Mouse (Mus musculus): ENCODE results near the gene Kcnip2. TPM values are rescaled to one million over a fixed set of nuclear protein-coding genes. Genes with fewer than 3 reads are reported as not detected.
"Not testable (repeated sequence)": the region's sequence is repeated elsewhere in the genome, so short reads cannot be mapped to it uniquely, and the experiment has no call there.

The Kcnip2 gene
- total RNA-seq, 1 experiment from 2014 or later, result 0.23 TPM

- peak; percentile 32; the same call in 1 of the 2 replicates for ATAC-seq (ENCODE audit: extremely low read depth, insufficient number of reproducible peaks, low FRiP score, poor library complexity, severe bottlenecking)
These were observed 2.6 kb downstream of the Kcnip2 start for GRCm38 (mm10) chr19:45813263-45813662.

DNA sequence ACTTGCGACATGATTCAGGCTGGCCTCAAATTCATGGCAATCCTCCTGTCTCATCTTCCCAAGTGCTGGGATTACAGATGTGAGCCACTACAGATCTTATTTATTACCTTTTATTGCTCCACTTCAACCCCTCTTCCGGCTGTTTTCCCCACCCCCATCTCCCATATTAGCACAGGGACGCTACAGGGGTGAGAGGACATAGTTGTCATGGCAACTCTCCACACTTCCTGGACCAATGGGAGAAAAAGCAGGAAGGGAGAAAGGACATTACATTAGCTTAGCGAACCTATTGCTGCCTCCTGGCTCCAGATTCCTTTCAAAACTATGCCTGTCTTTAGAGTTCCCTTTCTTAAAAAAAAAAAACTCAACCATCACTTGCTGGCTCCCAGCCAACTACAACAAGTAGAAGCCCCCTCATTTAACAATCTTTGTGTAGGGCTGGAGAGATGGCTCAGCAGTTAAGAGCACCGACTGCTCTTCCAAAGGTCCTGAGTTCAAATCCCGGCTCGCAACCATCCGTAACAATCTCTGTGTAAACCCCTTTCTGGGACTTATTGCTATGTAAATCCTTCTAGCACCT is 3.1 kb downstream of the Kcnip2 start:
- ATAC-seq (ENCODE audit: extremely low read depth, insufficient number of reproducible peaks, low FRiP score, poor library complexity, severe bottlenecking), result no peak

GRCm38 (mm10) chr19:45812115-45812514 is 3.7 kb downstream of the Kcnip2 start:
- peak; percentile 49 for ATAC-seq (ENCODE audit: extremely low read depth, insufficient number of reproducible peaks, low FRiP score, poor library complexity, severe bottlenecking)

- no peak for ATAC-seq (ENCODE audit: extremely low read depth, insufficient number of reproducible peaks, low FRiP score, poor library complexity, severe bottlenecking)
These were observed 4.7 kb downstream of the Kcnip2 start for GRCm38 (mm10) chr19:45811028-45811674.

- ATAC-seq (ENCODE audit: extremely low read depth, insufficient number of reproducible peaks, low FRiP score, poor library complexity, severe bottlenecking), result no peak
These were observed 8.1 kb downstream of the Kcnip2 start for GRCm38 (mm10) chr19:45807732-45808131.

DNA sequence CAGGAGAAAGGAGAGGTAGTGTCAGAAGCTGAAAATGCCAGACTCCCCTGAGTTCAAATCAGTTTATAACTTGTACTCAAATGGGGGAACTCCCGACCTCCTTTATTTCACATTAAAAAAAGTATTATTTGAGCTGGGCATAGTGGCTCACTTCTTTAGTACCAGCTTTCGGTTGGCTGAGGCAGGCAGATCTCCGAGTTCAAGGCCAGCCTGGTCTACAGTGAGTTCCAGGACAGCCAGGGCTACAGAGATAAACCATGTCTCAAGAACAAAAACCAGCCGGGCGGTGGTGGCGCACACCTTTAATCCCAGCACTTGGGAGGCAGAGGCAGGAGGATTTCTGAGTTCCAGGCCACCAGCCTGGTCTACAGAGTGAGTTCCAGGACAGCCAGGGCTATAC is 10.0 kb downstream of the Kcnip2 start:
- not testable (repeated sequence) for ATAC-seq (ENCODE audit: extremely low read depth, insufficient number of reproducible peaks, low FRiP score, poor library complexity, severe bottlenecking)

DNA sequence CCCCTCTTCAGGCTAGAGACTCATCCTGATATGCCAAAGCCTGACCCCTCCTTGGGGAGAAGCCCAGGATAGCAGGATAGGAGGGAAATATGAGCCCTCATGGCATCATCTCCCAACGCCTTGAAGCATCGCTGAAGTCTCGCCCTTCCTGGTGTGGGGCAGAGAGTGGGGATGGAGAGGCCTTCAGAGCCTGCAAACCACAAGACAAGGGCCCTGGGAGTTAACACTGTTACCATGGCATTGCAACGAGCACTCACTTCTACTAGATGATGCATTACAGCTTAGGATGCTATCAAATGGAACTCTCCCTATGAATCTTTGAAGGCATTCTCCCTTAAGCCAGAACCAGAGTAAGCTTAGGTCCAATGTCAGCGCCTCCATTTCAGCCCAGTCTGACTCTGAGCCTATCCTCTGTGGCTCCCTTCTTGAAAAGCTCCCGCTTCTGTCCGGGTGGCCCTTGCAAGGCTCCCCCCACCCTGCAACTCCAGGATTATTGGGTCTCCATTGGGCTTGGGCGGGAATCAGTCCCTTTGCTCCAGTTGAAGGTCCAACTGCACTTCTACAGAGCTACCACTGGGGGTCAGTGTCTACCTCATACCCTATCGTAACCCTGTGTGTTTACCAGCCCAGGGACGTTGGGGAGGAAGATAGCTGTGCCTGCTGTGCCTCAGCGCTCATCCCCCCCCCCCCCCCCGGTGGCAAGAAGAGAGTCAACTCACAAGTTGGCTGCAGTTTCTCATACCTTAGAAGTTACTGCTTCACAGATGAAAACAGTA is 11.1 kb downstream of the Kcnip2 start:
- peak; percentile 97 for ATAC-seq (ENCODE audit: extremely low read depth, insufficient number of reproducible peaks, low FRiP score, poor library complexity, severe bottlenecking)

- ATAC-seq (ENCODE audit: extremely low read depth, insufficient number of reproducible peaks, low FRiP score, poor library complexity, severe bottlenecking), result no peak
These were observed 12.5 kb downstream of the Kcnip2 start for GRCm38 (mm10) chr19:45803408-45803807.

GRCm38 (mm10) chr19:45802702-45803101 is 13.2 kb downstream of the Kcnip2 start:
- no peak for ATAC-seq (ENCODE audit: extremely low read depth, insufficient number of reproducible peaks, low FRiP score, poor library complexity, severe bottlenecking)

- ATAC-seq (ENCODE audit: extremely low read depth, insufficient number of reproducible peaks, low FRiP score, poor library complexity, severe bottlenecking), result no peak
These were observed 19.0 kb downstream of the Kcnip2 start for GRCm38 (mm10) chr19:45796879-45797278.

GRCm38 (mm10) chr19:45796061-45796556 is 19.8 kb downstream of the Kcnip2 start:
- no peak; the same call in 1 of the 2 replicates for ATAC-seq (ENCODE audit: extremely low read depth, insufficient number of reproducible peaks, low FRiP score, poor library complexity, severe bottlenecking)

DNA sequence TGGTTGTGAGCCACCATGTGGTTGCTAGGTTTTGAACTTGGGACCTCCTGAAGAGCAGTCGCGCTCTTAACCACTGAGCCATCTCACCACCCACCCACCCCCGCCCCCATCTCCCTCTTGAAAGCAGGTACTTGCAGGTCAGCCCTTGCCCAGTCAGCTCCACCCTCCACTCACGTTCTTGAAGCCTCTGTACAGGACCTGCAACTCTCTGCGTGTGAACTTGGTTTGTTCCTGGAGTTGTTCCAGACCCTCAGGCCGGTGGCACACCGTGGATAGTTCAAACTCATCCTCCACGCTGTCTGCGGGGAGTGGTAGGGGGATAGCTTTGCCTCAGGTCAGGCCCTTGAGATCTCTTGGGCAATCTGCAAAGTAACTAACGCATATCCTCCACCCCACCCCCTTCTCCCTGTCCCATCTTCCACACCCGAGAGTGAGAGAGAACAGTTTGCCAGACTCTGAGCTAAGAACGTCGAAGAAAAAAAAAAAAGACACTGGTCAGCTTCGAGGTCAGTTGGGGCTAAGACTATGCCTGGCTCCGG is 20.4 kb downstream of the Kcnip2 start:
- no peak for ATAC-seq (ENCODE audit: extremely low read depth, insufficient number of reproducible peaks, low FRiP score, poor library complexity, severe bottlenecking)

DNA sequence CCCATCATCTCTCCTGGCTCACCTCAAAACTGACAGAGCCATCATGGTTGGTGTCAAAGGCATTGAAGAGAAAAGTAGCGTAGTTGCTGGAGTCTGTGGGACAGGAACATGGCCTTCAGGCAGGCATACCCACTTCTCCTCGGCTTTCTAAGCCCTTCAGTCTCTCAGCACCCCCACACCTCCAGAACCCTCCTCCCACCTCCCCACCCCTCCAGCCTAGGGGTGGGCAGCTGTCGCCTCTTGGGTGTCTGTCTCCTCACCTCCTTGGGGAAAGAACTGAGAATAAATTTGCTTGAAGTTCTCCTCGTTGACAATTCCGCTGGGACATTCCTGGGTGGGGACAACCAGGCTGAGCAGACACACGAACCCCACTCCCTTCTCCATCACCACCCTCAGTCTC is 21.1 kb downstream of the Kcnip2 start:
- ATAC-seq (ENCODE audit: extremely low read depth, insufficient number of reproducible peaks, low FRiP score, poor library complexity, severe bottlenecking), result no peak

DNA sequence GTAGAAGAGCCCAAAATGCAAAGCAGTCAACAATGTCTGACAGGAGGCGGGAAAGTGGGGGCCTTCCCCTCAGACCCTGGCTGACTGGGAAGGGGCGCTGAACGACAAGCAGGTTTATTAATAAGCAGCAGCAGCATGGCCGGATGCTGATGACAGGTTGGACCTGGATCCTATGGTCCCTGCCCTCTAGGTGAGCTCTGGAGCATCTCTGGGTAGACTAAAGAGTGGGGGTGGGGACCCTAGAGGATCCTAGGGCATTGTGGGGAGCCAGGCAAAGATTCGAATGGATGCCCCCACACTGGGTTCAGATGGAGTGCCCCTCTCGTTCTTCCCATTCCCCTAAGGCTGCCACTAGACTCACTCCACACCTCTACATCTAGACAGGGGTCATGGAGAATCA is 23.5 kb downstream of the Kcnip2 start:
- no peak for ATAC-seq (ENCODE audit: extremely low read depth, insufficient number of reproducible peaks, low FRiP score, poor library complexity, severe bottlenecking)

- peak; percentile 95 for ATAC-seq (ENCODE audit: extremely low read depth, insufficient number of reproducible peaks, low FRiP score, poor library complexity, severe bottlenecking)
These were observed 25.7 kb downstream of the Kcnip2 start for GRCm38 (mm10) chr19:45789888-45790874.

- ATAC-seq (ENCODE audit: extremely low read depth, insufficient number of reproducible peaks, low FRiP score, poor library complexity, severe bottlenecking), result no peak
These were observed 26.5 kb downstream of the Kcnip2 start for GRCm38 (mm10) chr19:45789365-45789764.

DNA sequence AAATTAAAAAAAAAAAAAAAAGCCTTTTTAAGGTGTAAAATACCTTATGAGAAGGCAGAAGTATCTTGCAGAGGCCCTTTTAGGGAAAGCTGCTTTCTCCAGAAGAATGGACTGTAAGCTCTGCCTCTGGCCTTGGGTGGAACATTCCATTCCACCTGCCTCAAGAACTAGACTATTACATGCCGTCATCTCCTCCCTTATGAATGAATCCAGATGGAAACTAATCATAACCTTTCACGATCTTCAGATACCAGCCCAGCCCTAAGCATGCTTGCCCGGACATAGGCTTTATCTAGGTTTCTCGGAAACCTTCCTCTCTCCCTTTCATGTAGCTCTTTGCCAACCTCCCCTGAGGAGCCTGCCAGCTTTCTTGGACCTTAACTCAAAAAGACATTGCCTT is 27.5 kb downstream of the Kcnip2 start:
- no peak for ATAC-seq (ENCODE audit: extremely low read depth, insufficient number of reproducible peaks, low FRiP score, poor library complexity, severe bottlenecking)

GRCm38 (mm10) chr19:45787450-45787849 is 28.4 kb downstream of the Kcnip2 start:
- no peak for ATAC-seq (ENCODE audit: extremely low read depth, insufficient number of reproducible peaks, low FRiP score, poor library complexity, severe bottlenecking)

DNA sequence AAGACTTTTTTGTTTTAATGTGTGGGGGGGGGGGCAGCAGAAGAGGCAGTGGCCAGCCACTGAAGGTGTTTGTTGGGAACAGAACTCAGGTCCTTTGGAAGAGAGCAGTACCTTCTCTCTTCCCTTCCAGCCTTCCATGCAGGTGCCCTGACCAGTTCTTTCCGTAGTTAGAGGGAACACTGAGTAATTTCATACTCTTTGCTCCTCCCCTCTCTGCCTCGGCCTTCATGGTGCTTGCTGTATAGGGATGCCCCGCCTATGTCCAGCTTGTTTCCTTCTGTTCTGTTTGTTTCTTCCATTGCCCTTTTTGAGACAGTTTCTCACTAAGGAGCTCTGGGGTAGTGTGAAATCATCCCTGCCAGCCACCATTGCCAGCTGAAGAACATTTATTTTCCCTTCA is 30.4 kb downstream of the Kcnip2 start:
- no peak for ATAC-seq (ENCODE audit: extremely low read depth, insufficient number of reproducible peaks, low FRiP score, poor library complexity, severe bottlenecking)

Measured in neutrophil, adult 5-6 weeks (primary cell).